Mouse (Mus musculus): Measurements from ENCODE around the gene Msi2.

The Msi2 gene

GRCm38 (mm10) chr11:88636934-88637333, 81.4 kb downstream of the Msi2 start:
- DNase-seq (ENCODE audit: low spot score) = no peak

- no peak for DNase-seq (ENCODE audit: low spot score)
Observed at GRCm38 (mm10) chr11:88636319-88636718, 82.0 kb downstream of the Msi2 start.

- no peak for DNase-seq (ENCODE audit: low spot score)
Observed at GRCm38 (mm10) chr11:88634627-88635026, 83.7 kb downstream of the Msi2 start.

- no peak for DNase-seq (ENCODE audit: low spot score)
Observed at GRCm38 (mm10) chr11:88631932-88632230, 86.4 kb downstream of the Msi2 start.

- DNase-seq (ENCODE audit: low spot score) = no peak
Observed at GRCm38 (mm10) chr11:88631084-88631931, 87.0 kb downstream of the Msi2 start.

GRCm38 (mm10) chr11:88629619-88630018, 88.7 kb downstream of the Msi2 start:
- DNase-seq (ENCODE audit: low spot score) = no peak

DNA sequence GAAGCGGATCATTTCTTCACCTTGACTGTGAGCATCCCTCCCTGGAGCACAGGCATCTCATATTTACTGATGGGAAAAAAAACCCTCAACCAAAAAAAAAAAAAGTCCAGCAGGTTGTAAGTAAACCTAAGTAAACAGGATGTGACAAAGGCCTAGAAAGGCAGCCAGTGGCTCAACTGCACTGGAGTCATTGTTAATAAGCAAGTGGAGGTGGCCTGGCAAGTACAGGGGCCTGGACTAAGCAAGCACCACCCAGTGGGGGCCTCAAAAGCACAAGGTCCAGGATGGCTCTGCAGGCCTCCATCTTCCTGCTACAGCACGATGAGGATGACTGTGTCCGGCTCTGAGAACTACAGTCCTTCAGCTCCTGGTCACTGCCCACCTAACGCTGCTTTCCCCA, 89.1 kb downstream of the Msi2 start:
- no peak for DNase-seq (ENCODE audit: low spot score)

- no peak for DNase-seq (ENCODE audit: low spot score)
Observed at GRCm38 (mm10) chr11:88628676-88629075, 89.6 kb downstream of the Msi2 start.

DNA sequence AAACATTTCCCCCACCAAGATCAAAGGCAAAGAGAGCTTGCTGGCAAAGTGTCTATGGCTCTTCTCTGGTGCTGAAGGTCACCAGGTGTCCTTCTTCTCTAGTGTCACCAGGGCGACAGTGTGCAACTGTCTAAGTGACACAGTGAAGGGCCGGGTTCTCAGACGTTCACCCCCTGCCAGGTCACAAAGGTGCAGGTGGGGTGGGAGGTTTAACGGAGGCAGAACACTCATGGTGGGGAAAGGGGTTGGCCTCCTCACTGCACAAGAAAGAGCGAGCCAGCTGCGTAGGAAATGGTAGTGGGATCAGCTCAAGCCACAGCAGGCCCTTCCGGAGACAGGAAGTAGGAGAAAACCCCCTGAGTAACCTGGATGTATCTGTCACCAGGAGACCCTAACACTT, 91.0 kb downstream of the Msi2 start:
- DNase-seq (ENCODE audit: low spot score) = no peak

- no peak for DNase-seq (ENCODE audit: low spot score)
Observed at GRCm38 (mm10) chr11:88626576-88626975, 91.7 kb downstream of the Msi2 start.

GRCm38 (mm10) chr11:88626061-88626460, 92.3 kb downstream of the Msi2 start:
- no peak for DNase-seq (ENCODE audit: low spot score)

- DNase-seq (ENCODE audit: low spot score) = no peak
Observed at GRCm38 (mm10) chr11:88625063-88625462, 93.2 kb downstream of the Msi2 start.

DNA sequence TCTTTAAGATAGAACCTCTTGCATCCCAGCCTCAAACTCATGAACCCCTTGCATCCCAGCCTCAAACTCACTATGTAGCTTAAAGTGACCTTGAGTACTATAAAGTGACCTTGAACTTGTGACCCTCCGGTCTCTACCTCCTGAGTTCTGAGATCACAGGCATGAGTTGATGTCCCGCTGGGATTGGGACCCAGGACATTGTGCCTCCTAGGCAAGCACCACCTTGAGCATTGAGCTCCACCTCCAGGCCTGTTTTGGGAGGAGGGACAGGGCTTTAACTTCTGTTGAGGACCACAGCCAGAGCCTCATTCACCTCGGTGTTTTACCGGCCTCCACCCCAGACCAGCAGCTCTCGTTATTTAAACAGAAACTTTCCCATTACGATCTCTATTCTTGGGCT, 93.7 kb downstream of the Msi2 start:
- DNase-seq (ENCODE audit: low spot score) = no peak

- DNase-seq (ENCODE audit: low spot score) = no peak
Observed at GRCm38 (mm10) chr11:88623671-88624070, 94.6 kb downstream of the Msi2 start.

DNA sequence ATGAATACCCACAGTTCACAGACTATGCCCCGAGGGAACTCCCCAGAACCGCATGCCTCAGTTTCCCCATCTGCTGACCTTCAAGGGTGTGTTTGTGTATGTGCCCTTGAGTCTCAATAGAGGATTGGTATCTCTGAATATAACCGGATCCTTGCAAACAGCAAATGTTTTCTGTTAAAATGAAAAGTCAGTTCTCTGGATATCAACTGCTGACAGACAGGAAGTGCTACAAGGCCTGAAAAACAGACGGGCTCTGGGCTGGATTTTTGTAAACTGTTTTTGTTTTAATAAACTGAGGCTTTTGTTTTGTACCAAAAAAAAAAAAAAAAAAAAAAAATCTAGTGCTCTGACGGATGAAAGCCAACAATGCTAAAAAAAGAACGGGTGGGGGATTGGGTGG, 95.8 kb downstream of the Msi2 start:
- DNase-seq (ENCODE audit: low spot score) = no peak

GRCm38 (mm10) chr11:88621789-88622188, 96.5 kb downstream of the Msi2 start:
- no peak for DNase-seq (ENCODE audit: low spot score)

GRCm38 (mm10) chr11:88620158-88620973, 97.9 kb downstream of the Msi2 start:
- DNase-seq (ENCODE audit: low spot score) = no peak

GRCm38 (mm10) chr11:88619468-88620157, 98.7 kb downstream of the Msi2 start:
- DNase-seq (ENCODE audit: low spot score) = no peak

DNA sequence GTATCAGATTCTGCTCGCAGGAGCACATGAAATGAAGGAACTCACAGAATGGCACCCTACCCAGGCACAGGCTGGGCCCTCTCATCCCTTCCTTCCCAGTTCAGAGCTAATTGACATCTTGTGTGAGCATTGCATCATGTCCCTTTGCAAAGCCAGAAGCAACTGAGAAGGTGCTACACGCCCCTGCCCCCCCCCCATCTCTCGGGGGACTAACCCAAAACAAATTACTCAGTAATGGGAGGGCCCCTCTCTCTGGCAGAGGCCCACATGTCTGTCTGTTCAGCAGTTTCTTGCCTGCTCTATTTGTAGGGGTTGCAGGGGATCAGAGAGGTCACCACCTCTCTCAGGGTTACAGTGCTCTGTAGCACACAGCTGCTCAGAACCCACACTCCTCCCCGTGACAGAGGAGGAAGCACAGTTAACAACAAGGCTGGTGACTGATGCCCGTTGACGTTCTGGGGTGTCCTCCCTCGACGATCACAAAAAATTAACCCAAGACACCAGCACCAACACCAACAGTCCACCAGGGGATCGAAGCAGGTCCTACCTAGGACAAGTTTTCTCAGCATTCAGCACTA, 99.5 kb downstream of the Msi2 start:
- no peak for DNase-seq (ENCODE audit: low spot score)

DNA sequence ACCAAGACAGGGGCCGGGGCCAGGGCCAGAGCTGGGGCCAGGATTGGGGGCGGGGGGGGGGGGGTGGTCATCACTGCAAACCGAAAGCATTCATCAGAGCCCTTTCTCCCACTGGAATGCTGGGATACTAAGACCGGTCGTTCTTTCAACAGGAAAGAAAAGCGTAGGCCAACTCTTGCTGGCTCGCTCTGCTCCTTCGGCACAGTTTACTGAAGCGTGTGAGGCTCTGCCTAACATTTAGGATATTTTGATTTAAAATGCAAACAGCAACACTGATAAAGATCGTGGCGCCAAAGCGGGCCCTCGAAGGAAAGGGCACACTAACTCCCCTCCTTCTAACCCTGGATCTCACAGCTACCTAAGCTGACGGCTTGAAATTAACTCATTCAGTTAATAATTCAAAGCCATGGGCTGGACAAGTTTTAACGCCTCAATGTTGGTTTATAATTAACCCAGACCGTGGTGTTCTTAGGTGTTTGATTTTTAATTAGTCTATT, 100.3 kb downstream of the Msi2 start:
- no peak for DNase-seq (ENCODE audit: low spot score)

GRCm38 (mm10) chr11:88617380-88617779, 100.9 kb downstream of the Msi2 start:
- no peak for DNase-seq (ENCODE audit: low spot score)

Data from testis, postnatal 10 days (tissue).